Mouse (Mus musculus) kidney, embryonic 16.5 days (tissue): ENCODE measurements around the gene Glod4. TPM values are rescaled to one million over a fixed set of nuclear protein-coding genes. Genes with fewer than 3 reads are reported as not detected.

Experiments
- ATAC-seq: fragments of 200-750 bp; cut with Nextera tagmentation; 2 replicates; pipeline ENCODE4 v1.8.0; 2017; ENCODE audit warnings: moderate TSS enrichment; ENCODE audit not compliant: low FRiP score, low TSS enrichment
- H3K27ac ChIP-seq: fragments of 300-500 bp; sonication (generic); 2 replicates; pipeline ENCODE4 v1.5.1; 2014; ENCODE audit warnings: low read length
- H3K27me3 ChIP-seq: fragments of 300-500 bp; sonication (generic); 2 replicates; pipeline ENCODE4 v1.6.1; 2014; ENCODE audit warnings: low read length, control low read depth, mixed read lengths; ENCODE audit not compliant: insufficient read depth
- H3K36me3 ChIP-seq: fragments of 300-500 bp; sonication (generic); 2 replicates; pipeline ENCODE4 v1.6.1; 2014; ENCODE audit warnings: low read length, control low read depth, mixed read lengths; ENCODE audit not compliant: insufficient read depth
- H3K4me1 ChIP-seq: fragments of 300-500 bp; sonication (generic); 2 replicates; pipeline ENCODE4 v1.6.1; 2014; ENCODE audit warnings: low read length, control low read depth, mixed read lengths; ENCODE audit not compliant: insufficient read depth
- H3K4me2 ChIP-seq: fragments of 300-500 bp; sonication (generic); replicated peaks from 2 replicates; pipeline ENCODE4 v1.6.1; 2014; ENCODE audit warnings: low read depth, low read length
- H3K4me3 ChIP-seq: fragments of 300-500 bp; sonication (generic); 2 replicates; pipeline ENCODE4 v1.5.1; 2014; ENCODE audit warnings: mild to moderate bottlenecking, low read length
- H3K9ac ChIP-seq: fragments of 300-500 bp; sonication (generic); replicated peaks from 2 replicates; pipeline ENCODE4 v1.6.1; 2014; ENCODE audit warnings: low read length
- H3K9me3 ChIP-seq: fragments of 300-500 bp; sonication (generic); 2 replicates; pipeline ENCODE4 v1.6.1; 2016; ENCODE audit warnings: low read length, control low read depth
- WGBS: fragments of 180-500 bp; shearing (Covaris S2); extraction: QIAGEN DNeasy Blood & Tissue Kit; methylation state at CpG from one replicate; pipeline ENCODE4 v1.1.7; 2014; 5-methylcytosine and 5-hydroxymethylcytosine counted together
- polyA plus RNA-seq: library from polyadenylated mRNA; unstranded; fragments of >200 nt; fragmentation: Nextera tagmentation; extraction: Ambion mirVana; gene quantifications from 2 replicates; pipeline ENCODE4 v1.2.1, GENCODE M21; 2015

The Glod4 gene
- polyA plus RNA-seq, 1 experiment from 2014 or later, result 142 TPM

DNA sequence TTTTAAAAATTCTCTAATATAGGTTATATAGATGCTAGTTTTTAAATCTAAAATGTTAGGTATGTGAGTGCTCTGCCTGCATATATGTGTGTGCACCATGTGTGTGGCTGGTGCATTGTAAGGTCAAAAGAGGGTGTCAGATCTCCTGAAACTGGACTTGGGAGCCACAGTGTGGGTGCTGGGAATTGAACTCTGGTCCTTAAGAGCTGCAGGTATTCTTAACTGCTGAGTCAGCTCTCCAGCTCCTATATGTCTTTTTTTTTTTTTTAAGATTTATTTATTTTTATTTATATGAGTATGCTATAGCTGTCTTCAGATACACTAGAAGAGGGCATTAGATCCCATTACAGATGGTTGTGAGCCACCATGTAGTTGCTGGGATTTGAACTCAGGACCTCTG lies 2.9 kb upstream of the Glod4 start:
- Histone ChIP-seq H3K27me3 (no peaks in the 10 kb centered on the region), H3K9me3 (no peaks in the 10 kb centered on the region), H3K9ac (no peak overlapping the region), H3K36me3 (peaks cover 35% of the 10 kb centered on the region), H3K4me1 (peaks cover 18% of the 10 kb centered on the region), H3K27ac (no peak overlapping the region), H3K4me3 (no peak overlapping the region), H3K4me2 (no peak overlapping the region)
- ATAC-seq, result no peak

GRCm38 (mm10) chr11:76243811-76244546 lies 454 bp upstream of the Glod4 start:
- Histone ChIP-seq H3K9me3 (no peaks in the 10 kb centered on the region), H3K27ac (no peak overlapping the region)

GRCm38 (mm10) chr11:76239750-76240149 lies 3.8 kb downstream of the Glod4 start:
- Histone ChIP-seq H3K36me3 (peaks cover 20% of the 10 kb centered on the region), H3K4me2 (no peak overlapping the region), H3K4me1 (peaks cover 13% of the 10 kb centered on the region), H3K9me3 (no peaks in the 10 kb centered on the region), H3K9ac (no peak overlapping the region), H3K27me3 (no peaks in the 10 kb centered on the region), H3K27ac (no peak overlapping the region), H3K4me3 (no peak overlapping the region)
- no peak for ATAC-seq
- WGBS, result 95% methylated on average over 2 of the region's 2 CpGs

More at GRCm38 (mm10) chr11:76243811-76244546, 454 bp upstream of the Glod4 start:
- peak overlapping the region; percentile 82 for H3K9ac ChIP-seq
- no peaks in the 10 kb centered on the region for H3K27me3 ChIP-seq
- peak overlapping the region; percentile 77 for H3K4me2 ChIP-seq
- H3K36me3 ChIP-seq, result peaks cover 19% of the 10 kb centered on the region; the same call in 1 of the 2 replicates
- peaks cover 18% of the 10 kb centered on the region for H3K4me1 ChIP-seq
- H3K4me3 ChIP-seq, result peak overlapping the region; percentile 73
- peak; percentile 65 for ATAC-seq
- 1% methylated on average over 34 of the region's 34 CpGs for WGBS

DNA sequence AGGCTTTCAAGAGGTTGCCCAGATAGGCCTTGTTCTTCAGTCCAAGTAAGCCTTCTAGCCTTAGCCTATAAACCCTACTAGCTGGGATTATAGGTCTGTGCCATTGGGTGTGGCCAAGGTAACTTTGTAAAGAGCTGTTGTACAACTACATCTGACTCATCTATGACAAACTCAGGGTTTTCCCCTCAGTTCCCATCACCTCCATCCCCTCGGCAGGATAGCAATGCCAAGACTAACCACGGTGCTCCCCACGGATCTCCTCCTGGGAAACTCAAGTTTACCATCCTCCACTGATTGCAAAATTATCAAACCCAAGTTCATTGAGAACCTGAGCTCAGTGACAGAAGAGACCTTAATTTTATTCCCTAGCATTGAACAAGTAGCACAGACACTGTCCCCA lies 7.4 kb downstream of the Glod4 start:
- H3K36me3 ChIP-seq, result peaks cover 49% of the 10 kb centered on the region
- H3K27me3 ChIP-seq, result no peaks in the 10 kb centered on the region
- no peaks in the 10 kb centered on the region for H3K4me1 ChIP-seq
- H3K27ac ChIP-seq, result no peak overlapping the region
- H3K9ac ChIP-seq, result no peak overlapping the region
- no peak overlapping the region for H3K4me2 ChIP-seq
- no peak for ATAC-seq
- 83% methylated on average over 3 of the region's 3 CpGs for WGBS
- no peaks in the 10 kb centered on the region for H3K9me3 ChIP-seq
- no peak overlapping the region for H3K4me3 ChIP-seq

- H3K27ac ChIP-seq, result no peak overlapping the region
- no peaks in the 10 kb centered on the region for H3K27me3 ChIP-seq
- H3K4me3 ChIP-seq, result no peak overlapping the region
- no peak overlapping the region for H3K4me2 ChIP-seq
- H3K36me3 ChIP-seq, result peaks cover 35% of the 10 kb centered on the region
- H3K4me1 ChIP-seq, result no peaks in the 10 kb centered on the region
- no peaks in the 10 kb centered on the region for H3K9me3 ChIP-seq
- H3K9ac ChIP-seq, result no peak overlapping the region
- no peak for ATAC-seq
Observed at GRCm38 (mm10) chr11:76225051-76225450, 18.5 kb downstream of the Glod4 start.

- peaks cover 35% of the 10 kb centered on the region for H3K36me3 ChIP-seq
- no peak overlapping the region for H3K9ac ChIP-seq
- no peak overlapping the region for H3K4me2 ChIP-seq
- no peak overlapping the region for H3K4me3 ChIP-seq
- WGBS, result 89% methylated on average over 5 of the region's 5 CpGs
- no peaks in the 10 kb centered on the region for H3K27me3 ChIP-seq
- no peak for ATAC-seq
- no peaks in the 10 kb centered on the region for H3K4me1 ChIP-seq
- H3K9me3 ChIP-seq, result no peaks in the 10 kb centered on the region
- no peak overlapping the region for H3K27ac ChIP-seq
Observed at GRCm38 (mm10) chr11:76224631-76225030, 18.9 kb downstream of the Glod4 start.

- 0% methylated on average over 35 of the region's 35 CpGs for WGBS
- peak within 1 kb of the TSS; percentile 94 for H3K9ac ChIP-seq
- peak; percentile 98 for ATAC-seq
- H3K27me3 ChIP-seq, result no peaks in the 10 kb centered on the region
- H3K4me1 ChIP-seq, result 0 out of 2 replicates have a peak, but pooled peaks cover 11% of the 10 kb centered on the region
- no peaks in the 10 kb centered on the region for H3K9me3 ChIP-seq
- peak within 1 kb of the TSS; percentile 92 for H3K27ac ChIP-seq
- peaks cover 26% of the 10 kb centered on the region for H3K36me3 ChIP-seq
- peak within 1 kb of the TSS; percentile 80 for H3K4me2 ChIP-seq
- H3K4me3 ChIP-seq, result peak within 1 kb of the TSS; percentile 80
Observed at GRCm38 (mm10) chr11:76217390-76217800, 26.1 kb downstream of the Glod4 start, which contains the start of the genes Dbil5 and Gemin4. TSS of gene Dbil5 (plus strand) at chr11:76217608. TSS of gene Gemin4 (minus strand) at chr11:76217664.

DNA sequence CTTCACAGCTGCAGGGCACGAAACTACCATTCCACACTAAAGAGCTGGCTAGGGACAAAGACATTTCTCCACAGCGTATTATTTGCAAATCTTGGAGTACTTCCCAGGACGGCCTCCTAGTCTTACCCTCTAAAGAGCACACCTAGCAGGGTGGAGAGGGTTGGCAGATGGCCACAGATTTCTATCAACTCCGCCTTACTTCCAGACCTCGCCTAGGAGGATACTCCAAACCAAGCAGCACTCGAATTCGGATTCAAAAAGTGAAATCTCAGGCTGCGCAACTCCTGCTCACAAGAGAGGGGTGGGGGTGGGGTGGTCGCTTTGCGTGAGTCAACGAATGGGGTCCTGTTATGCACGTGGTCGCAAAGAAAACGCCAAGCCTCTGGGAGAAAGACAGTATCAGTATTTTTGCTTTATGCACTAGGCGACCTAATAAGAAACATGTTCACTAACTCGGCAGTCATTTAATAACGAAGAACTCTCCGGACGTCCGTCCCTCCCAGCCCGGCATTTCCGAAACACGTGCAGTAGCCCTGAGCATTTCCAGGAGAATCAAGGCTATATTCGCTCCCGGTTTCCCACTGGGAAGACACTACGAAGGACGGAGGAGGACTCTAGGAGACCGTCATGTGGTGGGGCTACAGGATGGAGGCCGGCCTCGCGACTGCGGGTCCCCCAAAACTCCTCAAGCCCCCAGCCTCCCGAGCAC lies 26.7 kb downstream of the Glod4 start:
- peaks cover 27% of the 10 kb centered on the region for H3K36me3 ChIP-seq
- H3K9ac ChIP-seq, result peak overlapping the region; percentile 94
- peak overlapping the region; percentile 80 for H3K4me3 ChIP-seq
- no peaks in the 10 kb centered on the region for H3K27me3 ChIP-seq
- peak overlapping the region; percentile 92 for H3K27ac ChIP-seq
- peak; percentile 37 for ATAC-seq
- H3K4me1 ChIP-seq, result 0 out of 2 replicates have a peak, but pooled peaks cover 11% of the 10 kb centered on the region
- peak overlapping the region; percentile 80 for H3K4me2 ChIP-seq
- WGBS, result 2% methylated on average over 33 of the region's 33 CpGs
- H3K9me3 ChIP-seq, result no peaks in the 10 kb centered on the region

- Histone ChIP-seq H3K36me3 (peaks cover 23% of the 10 kb centered on the region), H3K9me3 (no peaks in the 10 kb centered on the region), H3K27me3 (no peaks in the 10 kb centered on the region), H3K4me2 (peak overlapping the region; percentile 80), H3K4me3 (peak overlapping the region; percentile 80), H3K9ac (peak overlapping the region; percentile 94), H3K27ac (peak overlapping the region; percentile 92; the same call in 1 of the 2 replicates), H3K4me1 (0 out of 2 replicates have a peak, but pooled peaks cover 11% of the 10 kb centered on the region)
- ATAC-seq, result no peak
- WGBS, result 88% methylated on average over 5 of the region's 5 CpGs
Observed at GRCm38 (mm10) chr11:76216049-76216540, 27.4 kb downstream of the Glod4 start.
